Mouse (Mus musculus) C2C12 (cell line): ENCODE data around the gene Scarb1. TPM values are rescaled to one million over a fixed set of nuclear protein-coding genes. Genes with fewer than 3 reads are reported as not detected.

Experiments
- H3K27me3 ChIP-seq: one replicate; pipeline ENCODE4 v1.6.1; 2011; ENCODE audit not compliant: control insufficient read depth, insufficient read depth, insufficient read length
- H3K36me3 ChIP-seq: one replicate; pipeline ENCODE4 v1.6.1; 2011; ENCODE audit not compliant: control insufficient read depth, insufficient read depth
- H3K4me3 ChIP-seq: one replicate; pipeline ENCODE4 v1.5.1; 2011; ENCODE audit warnings: mild to moderate bottlenecking, control low read depth; ENCODE audit not compliant: poor library complexity, insufficient read depth, severe bottlenecking
- H3K79me2 ChIP-seq: one replicate; pipeline ENCODE4 v1.6.1; 2011; ENCODE audit not compliant: control insufficient read depth, insufficient read depth
- H3K79me3 ChIP-seq: one replicate; pipeline ENCODE4 v1.6.1; 2011; ENCODE audit warnings: low read depth, control low read depth
- H3ac ChIP-seq: one replicate; pipeline ENCODE3; 2011; ENCODE audit warnings: low read depth; ENCODE audit not compliant: control insufficient read depth, insufficient read length
- CEBPB ChIP-seq: IDR thresholded peaks from one replicate; pipeline ENCODE4 v1.6.1; 2011; ENCODE audit warnings: low read depth, mild to moderate bottlenecking, control low read depth, moderate library complexity
- CTCF ChIP-seq: IDR thresholded peaks from one replicate; pipeline ENCODE4 v1.5.1; 2011; ENCODE audit not compliant: control insufficient read depth, insufficient read depth, insufficient read length
- FOSL1 ChIP-seq: IDR thresholded peaks from one replicate; pipeline ENCODE4 v1.8.0; 2011; ENCODE audit warnings: mild to moderate bottlenecking, low read length; ENCODE audit not compliant: poor library complexity, insufficient read depth, severe bottlenecking
- MAX ChIP-seq: IDR thresholded peaks from one replicate; pipeline ENCODE4 v1.6.1; 2011; ENCODE audit warnings: mild to moderate bottlenecking, control low read depth
- MYOD1 ChIP-seq: IDR thresholded peaks from one replicate; pipeline ENCODE4 v1.6.1; 2011; ENCODE audit warnings: low read depth; ENCODE audit not compliant: control insufficient read depth, insufficient read length
- MYOG ChIP-seq: IDR thresholded peaks from one replicate; pipeline ENCODE4 v1.6.1; 2011; ENCODE audit not compliant: control insufficient read depth, insufficient read length; ENCODE audit errors: extremely low read depth
- USF1 ChIP-seq: IDR thresholded peaks from one replicate; pipeline ENCODE4 v1.6.1; 2011; ENCODE audit warnings: low read depth, mild to moderate bottlenecking, control low read depth, moderate library complexity
- polyA plus RNA-seq: library from polyadenylated mRNA; unstranded; fragments of >200 nt; fragmentation: generic; extraction: Trizol; gene quantifications from one replicate; pipeline ENCODE4 v1.2.1, GENCODE M21; 2012; ENCODE audit warnings: missing spikeins

The Scarb1 gene
- polyA plus RNA-seq, 1 experiment, result 31.4 TPM

GRCm38 (mm10) chr5:125273666-125274109 lies 67.2 kb downstream of the Scarb1 start:
- no peaks in the 10 kb centered on the region for H3K79me3 ChIP-seq
- no peak overlapping the region for H3ac ChIP-seq
- H3K36me3 ChIP-seq, result no peaks in the 10 kb centered on the region
- no peak for TF ChIP-seq USF1
- no peak for TF ChIP-seq FOSL1
- TF ChIP-seq MYOD1, result no peak
- TF ChIP-seq MYOG, result no peak
- TF ChIP-seq CEBPB, result peak; percentile 81
- no peak for TF ChIP-seq MAX
- peak; percentile 31 for TF ChIP-seq CTCF
- no peaks in the 10 kb centered on the region for H3K27me3 ChIP-seq
- no peak overlapping the region for H3K4me3 ChIP-seq
- H3K79me2 ChIP-seq, result no peaks in the 10 kb centered on the region

GRCm38 (mm10) chr5:125272231-125272988 lies 68.5 kb downstream of the Scarb1 start:
- Histone ChIP-seq H3K27me3 (no peaks in the 10 kb centered on the region), H3K4me3 (no peak overlapping the region), H3K36me3 (no peaks in the 10 kb centered on the region), H3ac (no peak overlapping the region), H3K79me2 (no peaks in the 10 kb centered on the region), H3K79me3 (no peaks in the 10 kb centered on the region)
- TF ChIP-seq MAX (no peak), CTCF (no peak), FOSL1 (no peak), CEBPB (no peak), USF1 (no peak), MYOD1 (no peak), MYOG (no peak)

- H3ac ChIP-seq, result peak overlapping the region; percentile 15
- TF ChIP-seq FOSL1 (no peak), USF1 (no peak), MYOG (no peak), MAX (no peak), CTCF (peak; percentile 79), MYOD1 (no peak), CEBPB (no peak)
- H3K4me3 ChIP-seq, result no peak overlapping the region
- no peaks in the 10 kb centered on the region for H3K36me3 ChIP-seq
- no peaks in the 10 kb centered on the region for H3K79me2 ChIP-seq
- H3K27me3 ChIP-seq, result no peaks in the 10 kb centered on the region
- H3K79me3 ChIP-seq, result no peaks in the 10 kb centered on the region
Observed at GRCm38 (mm10) chr5:125271531-125272203, 69.2 kb downstream of the Scarb1 start.

- Histone ChIP-seq H3K79me2 (no peaks in the 10 kb centered on the region), H3K36me3 (no peaks in the 10 kb centered on the region), H3K79me3 (no peaks in the 10 kb centered on the region), H3ac (no peak overlapping the region), H3K4me3 (no peak overlapping the region), H3K27me3 (no peaks in the 10 kb centered on the region)
- TF ChIP-seq CTCF (peak; percentile 80), MYOG (no peak)
Observed at GRCm38 (mm10) chr5:125270587-125271130, 70.2 kb downstream of the Scarb1 start.

- Histone ChIP-seq H3ac (no peak overlapping the region), H3K27me3 (no peaks in the 10 kb centered on the region), H3K4me3 (no peak overlapping the region), H3K79me2 (no peaks in the 10 kb centered on the region), H3K79me3 (no peaks in the 10 kb centered on the region), H3K36me3 (no peaks in the 10 kb centered on the region)
- TF ChIP-seq FOSL1 (no peak), MYOG (no peak), CEBPB (no peak), MAX (no peak), USF1 (no peak), CTCF (no peak), MYOD1 (no peak)
Observed at GRCm38 (mm10) chr5:125269836-125270235, 71.1 kb downstream of the Scarb1 start.

GRCm38 (mm10) chr5:125269399-125269798 lies 71.5 kb downstream of the Scarb1 start:
- Histone ChIP-seq H3K79me2 (no peaks in the 10 kb centered on the region), H3K79me3 (no peaks in the 10 kb centered on the region), H3K36me3 (no peaks in the 10 kb centered on the region), H3K27me3 (no peaks in the 10 kb centered on the region), H3ac (no peak overlapping the region), H3K4me3 (no peak overlapping the region)
- TF ChIP-seq CTCF (no peak), USF1 (no peak), MAX (no peak), MYOG (no peak), CEBPB (no peak), FOSL1 (no peak), MYOD1 (no peak)
